Mouse (Mus musculus) B cell, adult 2 months (primary cell): Measurements from ENCODE around the gene Srgn.
"Not testable (repeated sequence)": the region's sequence is repeated elsewhere in the genome, so short reads cannot be mapped to it uniquely, and the experiment has no call there.

Experiments used
- DNase-seq, 2 experiments: peaks; one replicate each; pipeline ENCODE4 v3.0.0; 2022

The Srgn gene

DNA sequence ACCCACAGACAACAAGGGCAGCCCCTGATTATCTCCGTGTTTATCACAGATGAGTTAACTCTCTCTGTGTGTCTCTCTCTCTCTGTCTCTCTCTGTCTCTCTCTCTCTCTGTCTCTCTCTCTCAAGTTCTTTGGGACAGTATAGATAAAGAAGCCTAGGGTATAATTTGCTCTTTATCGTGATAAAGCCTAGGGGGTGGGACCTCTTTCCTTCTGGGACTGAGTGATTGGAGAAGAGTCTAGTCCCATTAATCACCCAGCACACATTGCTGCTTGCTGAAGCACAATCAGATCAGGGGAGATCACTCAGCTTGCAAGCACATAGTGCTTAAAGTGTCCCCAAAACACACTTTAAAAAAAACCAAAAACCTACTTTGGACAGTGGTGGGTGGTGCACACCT is 6.3 kb downstream of the Srgn start:
- no peak for DNase-seq

DNA sequence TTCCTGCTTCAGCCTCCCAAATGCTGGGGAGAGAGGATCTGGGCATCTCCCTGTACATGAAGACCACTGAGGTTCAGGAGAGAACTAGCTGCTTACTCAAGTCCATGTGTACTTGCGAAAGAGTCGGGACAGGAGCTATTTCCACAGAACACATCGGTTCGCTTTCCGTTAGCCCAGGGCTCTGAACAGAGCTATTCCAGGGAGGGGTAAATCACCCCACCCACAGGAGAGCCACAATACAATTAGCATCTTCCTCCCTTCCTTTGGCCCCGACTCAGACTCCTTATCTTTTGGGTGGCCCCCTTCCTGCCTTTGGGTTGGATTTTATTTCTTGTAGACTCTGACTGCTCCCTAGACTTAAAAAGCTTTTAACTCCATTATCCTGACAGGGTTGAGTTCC is 9.7 kb downstream of the Srgn start:
- no peak for DNase-seq

GRCm38 (mm10) chr10:62512855-62513254 is 14.4 kb downstream of the Srgn start:
- DNase-seq, result peak; percentile 47 to 49

DNA sequence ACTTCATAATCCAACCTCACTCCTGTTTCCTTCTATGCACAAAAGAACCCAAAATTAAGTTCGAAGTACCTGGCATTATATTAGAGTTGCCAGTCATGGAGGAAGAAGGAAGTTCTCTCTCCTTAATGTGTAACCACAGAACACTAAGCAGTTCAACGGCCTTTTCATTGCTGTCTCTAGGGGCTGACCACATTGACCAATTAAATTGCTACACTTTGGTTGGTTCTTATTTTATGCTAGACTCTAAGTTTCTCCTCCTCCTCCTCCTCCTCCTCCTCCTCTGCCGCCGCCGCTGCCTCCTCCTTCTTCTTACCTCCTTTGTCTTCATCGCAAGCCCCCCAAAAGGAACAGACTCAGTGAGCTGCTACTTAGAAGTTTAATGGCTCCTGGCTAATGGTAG is 15.7 kb downstream of the Srgn start:
- no peak for DNase-seq

- no peak for DNase-seq
Observed at GRCm38 (mm10) chr10:62509032-62509656, 18.1 kb downstream of the Srgn start.

- DNase-seq, result peak; percentile 44
Observed at GRCm38 (mm10) chr10:62508459-62508858, 18.8 kb downstream of the Srgn start.

DNA sequence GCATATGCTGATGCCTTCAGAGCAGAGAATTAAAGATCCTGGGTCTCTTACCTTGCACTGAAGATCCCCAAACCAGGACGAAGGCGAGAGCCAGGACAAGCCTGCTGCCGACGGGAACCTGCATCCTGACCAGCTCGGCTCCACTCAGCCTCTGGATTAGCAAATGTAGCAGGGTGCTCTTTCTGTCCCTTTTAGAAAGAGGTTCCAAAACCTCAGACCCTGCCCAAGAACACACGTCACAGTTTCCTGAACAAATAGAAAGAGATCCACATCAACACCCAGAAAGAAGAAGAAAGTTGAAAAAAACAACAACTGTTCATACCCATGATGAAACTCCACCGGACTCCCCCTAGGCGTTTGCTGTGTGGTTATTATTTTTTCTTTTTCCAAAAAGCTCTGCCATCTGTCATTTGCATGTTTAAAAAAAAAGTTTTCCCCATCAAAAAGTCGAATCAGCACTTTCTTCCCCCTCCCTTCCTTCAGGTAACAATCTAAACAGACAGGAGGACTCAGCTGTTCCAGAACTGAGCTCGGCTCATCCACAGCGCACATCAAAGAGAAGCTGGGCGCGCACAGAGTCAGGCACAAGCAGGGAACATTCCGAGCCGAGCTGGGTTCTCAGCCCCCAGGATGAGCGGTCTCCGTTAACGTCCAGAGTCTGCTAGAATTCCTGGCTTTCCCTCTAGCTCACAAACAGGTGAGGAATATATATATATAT is 19.5 kb downstream of the Srgn start:
- DNase-seq, result peak; percentile 83 to 87

GRCm38 (mm10) chr10:62507071-62507470 is 20.2 kb downstream of the Srgn start:
- DNase-seq, result no peak

- peak; percentile 69 to 71 for DNase-seq
Observed at GRCm38 (mm10) chr10:62506019-62506556, 21.2 kb downstream of the Srgn start.

DNA sequence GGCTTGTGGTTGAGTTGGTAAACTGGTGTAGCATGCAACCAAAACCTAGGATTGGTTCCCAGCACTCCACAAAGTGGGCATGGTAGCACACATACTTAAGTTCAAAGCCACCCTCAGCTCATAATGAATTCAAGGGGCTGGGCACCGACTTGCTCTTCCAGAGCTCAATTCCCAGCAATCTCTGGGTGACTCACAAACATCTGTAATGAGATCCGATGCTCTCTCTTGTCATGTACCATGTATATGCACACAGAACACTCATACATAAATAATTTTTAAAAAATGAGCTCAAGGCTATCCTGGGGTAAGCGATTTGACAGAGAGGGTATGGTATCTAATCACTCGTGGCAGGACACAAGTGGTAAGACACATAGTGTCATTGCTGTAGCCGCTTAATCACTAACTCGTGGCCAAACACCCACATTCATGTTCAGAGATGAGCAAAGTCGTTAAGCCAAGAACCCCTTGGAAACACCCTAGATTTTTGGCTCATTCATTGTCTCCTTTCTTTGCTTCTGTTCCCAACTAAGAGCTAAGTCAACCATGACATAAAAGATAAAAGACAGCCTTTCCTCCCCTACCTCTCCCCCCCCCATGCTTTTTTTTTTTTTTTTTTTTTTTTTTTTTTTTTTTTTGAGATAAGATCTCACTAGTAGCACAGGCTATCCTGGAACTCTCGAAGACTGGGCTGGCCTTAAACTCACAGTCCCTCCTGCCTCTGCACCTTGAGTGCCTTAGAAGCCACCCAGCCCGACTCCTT is 21.8 kb downstream of the Srgn start:
- DNase-seq, result no peak

DNA sequence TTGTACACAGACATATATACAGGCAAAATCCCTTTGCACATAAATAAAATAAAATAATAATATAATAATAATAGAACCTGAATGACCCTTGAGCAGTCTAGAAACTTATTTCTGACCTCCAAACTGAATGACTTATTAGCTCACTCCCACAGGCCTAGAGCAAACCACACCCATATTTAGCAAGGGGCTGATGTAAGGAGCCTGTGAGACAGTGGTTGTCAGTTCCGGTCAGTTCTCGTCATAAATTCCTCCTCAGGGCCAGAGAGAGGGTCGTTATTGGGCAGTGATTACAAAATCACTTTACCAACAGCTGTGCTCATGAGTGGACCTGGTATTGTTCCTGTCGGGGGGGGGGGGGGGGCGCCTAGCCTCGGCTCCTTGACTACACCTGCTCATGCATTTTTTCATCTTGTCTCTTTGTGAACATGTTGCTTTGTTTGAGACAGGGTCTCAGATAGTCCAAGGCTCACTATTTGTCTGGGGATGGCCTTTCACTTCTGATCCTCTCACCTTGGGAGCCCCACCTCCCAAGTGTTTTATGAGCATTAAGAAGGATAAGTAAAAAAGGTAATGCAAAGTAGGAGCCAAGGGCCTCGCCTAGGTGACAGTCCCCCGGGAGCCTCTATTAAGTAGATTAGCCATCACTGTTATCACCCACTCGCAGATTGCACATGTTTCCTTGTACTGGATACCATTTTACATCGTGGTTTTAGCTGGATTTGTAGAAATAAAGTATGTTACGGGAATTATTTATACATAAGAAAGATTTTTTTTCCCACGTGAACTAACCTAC is 23.2 kb downstream of the Srgn start:
- peak in 1 of 2 experiments; percentile 31 for DNase-seq

DNA sequence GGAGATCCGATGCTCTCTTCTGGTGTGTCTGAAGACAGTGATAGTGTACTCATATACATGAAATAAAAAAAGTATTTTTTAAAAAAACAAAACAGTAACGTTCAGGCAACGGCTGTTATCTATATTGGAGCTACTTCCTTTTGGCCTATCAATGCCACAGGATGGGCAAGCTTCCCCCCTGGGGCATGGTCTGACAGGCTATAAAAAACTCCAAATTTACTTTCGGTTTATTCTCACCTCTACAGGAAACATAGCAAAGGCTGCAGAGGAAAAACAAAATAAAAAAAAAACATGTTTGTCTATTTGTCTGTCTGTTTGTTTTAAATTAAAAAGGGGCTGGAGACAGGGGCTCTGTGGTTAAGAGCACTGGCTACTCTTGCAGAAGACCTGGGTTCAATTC is 23.9 kb downstream of the Srgn start:
- peak; percentile 49 to 55 for DNase-seq

- DNase-seq, result no peak
Observed at GRCm38 (mm10) chr10:62501951-62502350, 25.3 kb downstream of the Srgn start.

- peak; percentile 60 for DNase-seq
Observed at GRCm38 (mm10) chr10:62500916-62501615, 26.2 kb downstream of the Srgn start.

GRCm38 (mm10) chr10:62500088-62500915 is 26.9 kb downstream of the Srgn start:
- DNase-seq, result peak; percentile 83 to 85

DNA sequence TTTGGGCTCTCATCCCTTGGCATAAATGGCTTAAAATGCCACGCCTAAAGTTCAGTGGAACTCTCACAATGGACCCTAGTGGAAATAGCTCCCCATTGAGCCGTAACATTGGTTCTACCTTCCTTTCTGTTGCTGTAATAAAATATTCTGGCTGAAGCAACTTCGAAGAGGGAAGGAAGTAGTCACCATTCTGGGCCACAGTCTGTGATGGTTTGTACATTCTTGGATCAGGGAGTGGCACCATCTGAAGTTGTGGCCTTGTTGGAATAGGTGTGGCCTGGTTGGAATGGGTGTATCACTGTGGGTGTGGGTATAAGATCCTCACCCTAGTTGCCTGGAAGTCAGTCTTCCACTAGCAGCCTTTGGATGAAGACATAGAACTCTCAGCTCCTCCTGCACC is 35.6 kb downstream of the Srgn start:
- DNase-seq, result not testable (repeated sequence)

DNA sequence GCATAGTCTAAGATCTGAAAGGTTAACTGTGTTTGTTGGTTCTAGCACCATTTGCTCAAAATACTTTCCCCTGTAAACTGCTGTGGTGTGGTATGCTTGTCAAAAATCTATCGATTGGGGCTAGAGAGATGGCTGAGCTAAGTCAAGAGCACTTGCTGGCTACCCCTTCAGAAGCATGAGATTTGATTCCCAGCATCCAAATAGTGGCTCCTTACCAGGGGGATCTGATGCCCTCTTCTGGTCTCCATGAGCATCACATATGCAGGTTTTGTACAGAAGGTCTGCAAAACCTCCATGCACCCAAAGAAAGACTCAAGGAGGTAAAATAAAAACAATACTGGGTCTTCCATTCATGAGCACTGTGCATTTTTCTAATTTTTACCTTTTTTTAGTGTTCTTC is 39.0 kb downstream of the Srgn start:
- peak; percentile 51 to 62 for DNase-seq

- peak; percentile 100 for DNase-seq
Observed at GRCm38 (mm10) chr10:62486618-62487415, 40.4 kb downstream of the Srgn start, which contains the start of gene Vps26a. Gene Vps26a (minus strand): TSS chr10:62486805.

GRCm38 (mm10) chr10:62485878-62486582 is 41.2 kb downstream of the Srgn start:
- DNase-seq, result peak in 1 of 2 experiments; percentile 51
